Mouse (Mus musculus) lung, adult 2 months (tissue): ENCODE data around the gene Mea1.

Experiments
- CTCF ChIP-seq: fragments of 200-500 bp; IDR thresholded peaks from 2 replicates; pipeline ENCODE4 v1.5.1; 2011; ENCODE audit warnings: mild to moderate bottlenecking, low read length, control low read depth; ENCODE audit not compliant: insufficient read depth
- POLR2A ChIP-seq: fragments of 200-500 bp; IDR thresholded peaks from 2 replicates; pipeline ENCODE4 v1.6.1; 2011; ENCODE audit warnings: low read depth, mild to moderate bottlenecking, control low read depth, low read length, borderline replicate concordance; ENCODE audit errors: extremely low read depth

- TF ChIP-seq POLR2A (no peak), CTCF (no peak)
Measured at GRCm38 (mm10) chr17:46661981-46662380, 16.6 kb upstream of the Mea1 start.
